Mouse (Mus musculus): ENCODE measurements around the gene AC140267.1.

The AC140267.1 gene

GRCm38 (mm10) chr15:80228071-80228800 is 7.4 kb upstream of the AC140267.1 start:
- no peak for DNase-seq (ENCODE audit: low spot score)

- peak; percentile 83 for DNase-seq (ENCODE audit: low spot score)
These were observed 3.3 kb upstream of the AC140267.1 start for GRCm38 (mm10) chr15:80232331-80232730.

- no peak for DNase-seq (ENCODE audit: low spot score)
These were observed 2.6 kb upstream of the AC140267.1 start for GRCm38 (mm10) chr15:80233053-80233452.

- DNase-seq (ENCODE audit: low spot score): peak; percentile 99
These were observed 1.7 kb upstream of the AC140267.1 start, which contains the start of gene Mief1 for GRCm38 (mm10) chr15:80233733-80234509. TSS of gene Mief1 (plus strand) at chr15:80234018.

GRCm38 (mm10) chr15:80248135-80248534 is 12.5 kb downstream of the AC140267.1 start:
- no peak for DNase-seq (ENCODE audit: low spot score)

- DNase-seq (ENCODE audit: low spot score): no peak
These were observed 13.0 kb downstream of the AC140267.1 start for GRCm38 (mm10) chr15:80248596-80248995.

GRCm38 (mm10) chr15:80249672-80250071 is 14.0 kb downstream of the AC140267.1 start:
- no peak for DNase-seq (ENCODE audit: low spot score)

- no peak for DNase-seq (ENCODE audit: low spot score)
These were observed 15.0 kb downstream of the AC140267.1 start for GRCm38 (mm10) chr15:80250586-80250985.

- peak; percentile 49 for DNase-seq (ENCODE audit: low spot score)
These were observed 17.9 kb downstream of the AC140267.1 start for GRCm38 (mm10) chr15:80253530-80253929.

- no peak for DNase-seq (ENCODE audit: low spot score)
These were observed 18.6 kb downstream of the AC140267.1 start for GRCm38 (mm10) chr15:80254207-80254606.

- DNase-seq (ENCODE audit: low spot score): peak; percentile 100
These were observed 19.4 kb downstream of the AC140267.1 start, which contains the start of gene Atf4 for GRCm38 (mm10) chr15:80254847-80255645. TSS of gene Atf4 (plus strand) at chr15:80255184.

GRCm38 (mm10) chr15:80255646-80256121 is 20.0 kb downstream of the AC140267.1 start:
- peak; percentile 84 for DNase-seq (ENCODE audit: low spot score)

GRCm38 (mm10) chr15:80256242-80256641 is 20.6 kb downstream of the AC140267.1 start:
- DNase-seq (ENCODE audit: low spot score): no peak

GRCm38 (mm10) chr15:80256656-80257601 is 21.3 kb downstream of the AC140267.1 start:
- DNase-seq (ENCODE audit: low spot score): no peak

- DNase-seq (ENCODE audit: low spot score): no peak
These were observed 22.1 kb downstream of the AC140267.1 start for GRCm38 (mm10) chr15:80257602-80258239.

- peak; percentile 34 for DNase-seq (ENCODE audit: low spot score)
These were observed 22.9 kb downstream of the AC140267.1 start for GRCm38 (mm10) chr15:80258240-80259170.

- DNase-seq (ENCODE audit: low spot score): no peak
These were observed 23.9 kb downstream of the AC140267.1 start for GRCm38 (mm10) chr15:80259406-80260045.

- peak; percentile 92 for DNase-seq (ENCODE audit: low spot score)
These were observed 25.0 kb downstream of the AC140267.1 start for GRCm38 (mm10) chr15:80260677-80261076.

- no peak for DNase-seq (ENCODE audit: low spot score)
These were observed 25.5 kb downstream of the AC140267.1 start for GRCm38 (mm10) chr15:80261100-80261499.
